Mouse (Mus musculus) heart, adult 9 months (tissue): ENCODE measurements around the gene Hspb9.

ENCODE experiments used
- DNase-seq, 2 experiments: peaks; one replicate each; pipeline ENCODE4 v3.0.0; 2022; ENCODE audit warnings: low spot score in 2 of 2

Hspb9 gene

DNA sequence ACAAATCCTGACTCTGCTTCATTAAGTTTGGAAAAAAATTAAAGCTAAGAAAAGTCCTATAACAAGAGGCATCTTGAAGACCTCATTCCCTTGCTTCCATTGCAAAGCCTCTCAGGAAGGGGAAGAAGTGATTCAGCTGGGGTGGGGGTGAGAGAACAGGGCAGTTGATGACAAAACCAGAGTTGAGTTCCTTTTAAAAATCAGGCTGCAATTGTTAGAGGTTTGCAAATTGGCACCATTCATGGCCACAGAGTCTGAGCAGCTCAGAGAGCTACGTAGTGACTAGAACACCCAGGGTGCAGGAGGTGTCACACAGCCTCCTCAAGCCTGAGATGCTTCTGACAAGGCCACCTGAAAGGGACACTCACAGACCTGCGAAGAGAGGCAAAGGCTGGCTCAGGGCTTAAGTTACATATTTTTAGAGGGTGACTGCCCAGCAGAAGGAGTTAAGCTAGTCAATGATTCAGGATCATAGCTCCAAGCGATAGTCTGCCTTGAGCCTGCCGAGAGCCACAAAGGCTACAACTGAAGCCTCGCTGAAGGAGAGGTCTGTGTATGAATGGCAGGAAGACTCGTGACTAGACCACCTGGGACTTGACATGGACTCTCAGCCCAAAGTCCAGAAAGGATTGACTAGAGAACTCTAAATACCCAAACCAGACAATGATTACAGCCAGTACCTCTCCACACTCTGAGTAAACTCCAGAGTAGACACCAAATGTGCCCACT, 17.0 kb downstream of the Hspb9 start:
- DNase-seq = peak in 1 of 2 experiments; percentile 61

GRCm38 (mm10) chr11:100735134-100735865, 21.6 kb downstream of the Hspb9 start:
- DNase-seq = no peak

DNA sequence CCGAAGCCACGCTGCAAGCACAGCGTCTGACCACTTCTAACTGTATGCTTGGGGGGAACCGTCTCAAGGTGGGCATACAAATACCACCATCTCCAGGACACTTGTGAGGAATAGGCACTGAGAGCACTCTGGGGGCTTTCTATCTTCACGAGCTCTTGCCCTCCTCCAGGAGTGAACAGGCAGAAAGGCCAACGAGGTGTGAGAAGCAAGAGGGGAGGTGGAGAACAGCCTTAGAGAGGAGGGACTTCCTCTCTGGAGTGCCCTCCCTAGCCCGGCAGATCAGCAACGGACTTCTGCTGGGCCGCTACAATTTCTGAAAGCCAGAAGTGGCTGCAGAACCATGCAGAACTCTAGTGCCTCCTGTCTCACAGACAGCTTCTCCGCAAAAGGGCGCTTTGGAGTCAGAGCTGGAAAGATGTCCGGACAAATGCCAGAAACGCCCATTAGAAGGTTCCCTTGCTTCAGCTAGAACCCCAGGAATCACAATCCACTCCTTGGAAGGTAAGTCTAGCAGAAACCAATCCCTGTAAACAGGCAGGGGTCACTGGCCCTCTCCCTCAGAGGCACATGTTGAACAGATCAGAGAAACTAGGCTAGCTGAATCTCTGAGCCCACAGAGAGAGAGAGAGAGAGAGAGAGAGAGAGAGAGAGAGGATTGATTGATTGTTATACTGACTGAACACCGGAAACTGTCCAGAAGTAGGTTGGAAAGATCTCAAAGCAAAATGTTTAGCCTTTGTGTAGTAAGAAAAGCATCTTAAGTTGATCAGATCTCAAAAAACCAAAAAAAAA, 22.5 kb downstream of the Hspb9 start:
- DNase-seq = no peak

- no peak for DNase-seq
These were observed 23.1 kb downstream of the Hspb9 start for GRCm38 (mm10) chr11:100736746-100737080.

DNA sequence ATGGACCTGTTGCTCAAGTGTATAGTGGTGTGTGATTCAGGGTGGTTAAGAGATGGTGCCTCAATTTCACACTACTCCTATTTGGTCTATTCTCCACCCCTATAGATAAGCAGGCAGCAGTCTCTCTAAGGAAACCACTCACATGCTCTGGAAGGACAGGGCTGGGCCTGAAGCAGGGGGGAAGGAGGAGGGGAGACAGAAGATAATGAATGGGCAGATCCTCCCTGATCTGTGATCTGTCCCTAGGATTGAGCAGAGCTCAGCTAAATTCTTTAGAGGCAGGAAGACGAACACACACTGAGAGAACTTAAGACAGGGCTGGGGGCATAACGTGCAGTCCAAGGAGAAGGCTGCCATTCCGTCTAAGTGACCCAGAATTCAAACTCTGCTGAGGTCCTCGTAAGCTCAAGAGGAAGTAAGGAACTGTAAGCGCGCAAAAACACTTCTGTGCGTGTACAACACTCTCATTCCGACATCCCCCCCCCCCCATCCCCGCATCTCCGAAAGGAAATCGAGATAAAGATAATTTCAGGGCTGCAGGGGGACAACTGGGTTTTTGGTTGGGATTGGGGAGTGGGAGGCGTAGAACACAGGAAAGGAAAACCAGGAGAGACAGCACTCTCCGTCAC, 23.6 kb downstream of the Hspb9 start:
- no peak for DNase-seq

DNA sequence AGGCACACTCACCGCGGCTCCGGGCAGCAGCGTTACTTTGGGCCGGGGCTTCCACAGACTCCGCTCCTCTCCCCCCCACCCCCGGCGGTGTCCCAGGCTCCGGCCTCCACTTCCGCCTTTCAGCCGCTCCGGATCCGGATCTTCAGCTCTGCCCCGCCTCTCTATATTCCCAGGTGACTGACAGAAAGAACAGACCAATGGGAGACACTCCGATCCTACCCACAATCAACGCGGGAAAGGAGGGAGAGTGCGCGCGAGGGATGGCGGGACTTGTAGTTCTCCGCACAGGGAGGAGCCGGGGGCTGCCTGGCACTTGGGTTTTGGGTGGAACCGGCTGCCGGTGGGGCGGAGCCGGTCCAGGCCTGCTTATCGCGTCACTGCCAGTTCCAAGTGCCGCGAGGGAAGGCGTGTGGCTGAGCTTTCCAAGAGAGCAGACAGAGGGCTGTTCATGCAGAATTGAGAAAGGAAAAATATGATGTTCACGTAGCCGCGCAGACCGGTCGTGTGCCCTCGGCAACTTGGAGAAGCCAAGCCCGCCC, 24.5 kb downstream of the Hspb9 start, which contains the start of gene Rab5c:
Gene Rab5c (minus strand): TSS at position 150 of the 539 bp plus-strand sequence.
- peak; percentile 99 to 100 for DNase-seq

GRCm38 (mm10) chr11:100738749-100739148, 25.1 kb downstream of the Hspb9 start:
- DNase-seq = no peak

GRCm38 (mm10) chr11:100741348-100741747, 27.7 kb downstream of the Hspb9 start:
- DNase-seq = peak in 1 of 2 experiments; percentile 51

- no peak for DNase-seq
These were observed 31.4 kb downstream of the Hspb9 start for GRCm38 (mm10) chr11:100745085-100745484.

- no peak for DNase-seq
These were observed 32.9 kb downstream of the Hspb9 start for GRCm38 (mm10) chr11:100746546-100746945.

DNA sequence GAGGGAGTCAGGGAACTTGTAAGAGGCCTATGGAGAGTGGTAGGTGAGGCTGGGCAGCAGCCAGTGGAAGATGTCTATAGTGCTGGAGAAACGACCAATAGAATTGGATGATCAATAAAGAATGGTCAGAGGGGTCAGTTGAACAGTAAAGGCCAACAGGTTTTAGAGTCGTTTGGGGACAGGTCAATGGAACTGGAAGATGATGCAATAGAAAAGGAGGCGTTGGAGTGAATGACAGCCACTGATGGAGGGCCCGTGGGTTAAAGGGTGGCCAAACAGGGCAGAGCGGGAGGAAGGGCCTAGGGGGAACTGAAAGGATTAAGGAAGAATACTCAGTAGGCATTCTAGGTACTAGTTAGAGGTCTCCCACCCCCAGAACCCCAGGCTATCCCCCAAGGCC, 33.5 kb downstream of the Hspb9 start:
- no peak for DNase-seq

DNA sequence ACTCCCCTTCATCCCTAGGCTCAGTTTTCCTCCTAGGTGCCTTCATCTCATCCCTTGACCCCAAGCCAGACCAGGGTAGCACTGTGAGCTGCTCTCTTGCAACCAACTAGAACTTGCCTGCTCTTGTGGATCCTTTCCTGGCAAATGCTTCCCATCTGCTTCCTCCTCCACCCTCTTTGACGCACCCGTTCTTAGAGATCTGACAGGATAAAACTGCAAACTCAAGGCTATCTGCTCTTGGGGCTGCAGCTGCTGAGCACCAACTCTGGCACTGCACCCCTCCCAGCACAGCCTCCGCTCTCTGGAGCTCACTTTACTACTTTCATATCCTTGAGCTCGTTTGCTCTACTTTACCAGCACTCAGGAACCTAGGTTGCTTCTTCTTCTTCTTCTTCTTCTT, 35.0 kb downstream of the Hspb9 start:
- DNase-seq = no peak

DNA sequence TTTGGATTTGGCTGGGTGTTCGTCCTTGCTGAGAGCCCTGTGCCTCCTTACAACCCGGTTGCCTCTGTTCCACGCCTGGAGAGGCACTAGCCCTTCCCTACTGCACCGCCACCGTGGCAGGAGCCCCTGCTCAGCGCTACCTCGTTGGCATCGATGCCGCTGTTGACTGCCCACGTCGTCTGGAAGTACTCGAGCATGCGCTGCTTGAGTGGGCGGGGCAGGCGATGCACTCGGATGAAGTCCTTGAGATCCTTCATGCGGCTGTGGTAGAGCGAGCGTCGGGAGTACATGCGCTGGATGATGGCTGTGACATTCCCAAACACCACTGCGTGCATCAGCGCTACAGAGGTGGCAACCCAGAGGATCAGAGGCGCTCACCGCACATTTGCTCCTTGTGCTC, 35.8 kb downstream of the Hspb9 start:
- no peak for DNase-seq

DNA sequence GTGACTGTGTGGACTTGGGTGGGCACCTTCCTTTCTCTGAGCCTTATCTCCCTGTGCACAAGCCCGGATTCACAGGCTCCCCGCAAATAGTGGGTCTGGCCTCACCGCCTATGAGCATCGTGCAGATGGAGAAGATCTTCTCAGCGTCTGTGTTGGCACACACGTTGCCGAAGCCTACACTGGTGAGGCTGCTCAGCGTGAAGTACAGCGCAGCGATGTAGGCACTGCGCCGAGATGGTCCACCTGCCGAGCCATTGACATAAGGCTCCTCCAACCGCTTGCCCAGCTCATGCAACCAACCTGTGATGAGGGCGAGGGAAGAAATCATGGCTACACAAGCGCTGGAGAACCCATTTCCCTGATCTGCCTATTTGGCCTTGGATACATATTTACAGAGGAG, 36.5 kb downstream of the Hspb9 start:
- no peak for DNase-seq

- DNase-seq = no peak
These were observed 38.6 kb downstream of the Hspb9 start for GRCm38 (mm10) chr11:100752294-100752693.

- DNase-seq = no peak
These were observed 40.5 kb downstream of the Hspb9 start for GRCm38 (mm10) chr11:100754021-100754692.

DNA sequence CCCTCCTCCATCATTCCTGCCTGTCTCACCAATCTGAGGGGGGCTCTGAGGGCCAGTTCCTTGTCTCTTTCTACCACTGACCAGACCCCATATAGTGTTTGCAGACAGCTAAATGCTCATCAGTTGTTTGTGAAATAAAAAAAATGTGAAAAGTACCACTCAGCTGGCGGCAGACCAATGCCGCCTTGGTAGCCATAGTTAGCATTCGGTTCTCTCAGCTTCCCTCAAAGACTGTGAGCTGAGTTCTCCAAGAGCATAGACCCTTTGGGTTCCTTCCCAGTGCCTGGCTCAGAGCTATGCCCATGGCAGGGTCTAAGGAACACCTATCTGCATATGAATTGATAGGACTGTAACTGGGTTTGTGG, 41.0 kb downstream of the Hspb9 start:
- no peak for DNase-seq

DNA sequence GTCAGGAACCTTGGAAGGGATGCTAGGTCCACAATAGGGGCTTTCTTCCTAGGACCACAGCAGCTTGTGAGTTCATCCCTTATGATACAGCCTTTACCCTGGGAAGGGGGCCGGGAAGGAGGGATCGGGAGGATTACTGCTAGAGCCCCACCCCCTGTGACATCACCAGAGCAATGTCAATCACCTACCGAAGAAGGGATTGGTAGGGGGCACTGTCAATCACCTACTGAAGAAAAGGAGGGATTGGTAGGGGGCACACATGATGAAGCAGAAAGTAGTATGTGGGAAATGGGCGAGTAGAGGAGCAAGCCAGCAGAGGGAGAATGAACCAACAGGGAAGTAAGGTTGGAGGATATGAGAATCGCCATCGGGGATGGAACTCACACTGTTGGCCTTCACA, 42.8 kb downstream of the Hspb9 start:
- no peak for DNase-seq

DNA sequence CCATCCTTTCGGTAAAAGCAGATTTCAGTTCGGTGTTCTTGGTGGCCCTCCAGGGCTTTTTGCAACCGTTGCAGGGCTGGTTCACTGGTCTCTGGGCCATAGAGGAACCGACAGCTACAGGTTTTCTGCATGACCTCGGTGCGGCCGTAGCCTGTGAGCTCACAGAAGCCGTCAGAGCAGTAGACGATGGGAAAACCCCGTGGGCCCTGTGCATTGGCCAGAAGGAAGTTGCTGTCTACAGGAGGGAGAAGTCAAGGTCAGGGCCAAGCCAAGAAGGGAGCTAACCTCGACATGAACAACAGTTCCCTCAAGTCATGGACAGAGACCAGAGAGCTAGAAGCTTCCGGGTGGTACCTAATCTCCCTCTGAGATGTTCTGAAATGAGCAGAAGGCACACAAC, 43.9 kb downstream of the Hspb9 start:
- DNase-seq = no peak

GRCm38 (mm10) chr11:100758707-100759610, 45.3 kb downstream of the Hspb9 start:
- no peak for DNase-seq
